Mouse (Mus musculus) E14TG2a.4 (cell line): ENCODE results near the gene Gm20388.

Experiments used
- CTCF ChIP-seq: conservative IDR thresholded peaks from 2 replicates; pipeline ENCODE4 v1.5.1; 2014; ENCODE audit warnings: low read length
- NANOG ChIP-seq: IDR thresholded peaks from 2 replicates; pipeline ENCODE4 v1.6.1; 2014; ENCODE audit warnings: borderline replicate concordance, low read length, mixed read lengths
- POU5F1 ChIP-seq: IDR thresholded peaks from 2 replicates; pipeline ENCODE4 v1.6.1; 2014; ENCODE audit warnings: low read length, borderline replicate concordance

DNA sequence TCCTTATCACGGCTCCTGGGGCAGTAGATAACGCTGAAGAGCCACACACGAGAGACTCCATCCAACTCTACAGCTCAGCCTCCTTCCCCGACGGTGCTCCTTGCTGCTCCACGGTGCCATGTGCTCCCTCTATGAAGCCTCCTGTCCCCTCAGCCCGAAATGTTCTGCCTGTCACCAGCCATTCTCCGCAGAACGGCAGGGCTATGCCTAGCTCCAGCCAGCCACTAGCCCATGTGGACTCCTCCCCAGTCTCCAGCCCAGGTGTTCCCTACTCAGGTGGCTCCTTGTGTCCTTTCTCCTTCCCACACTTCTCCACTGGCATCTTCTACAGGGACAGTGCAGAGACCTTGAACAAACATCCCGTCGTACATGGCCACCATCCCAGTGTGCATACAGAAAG is 1634.3 kb downstream of the Gm20388 start:
- TF ChIP-seq CTCF (no peak), NANOG (no peak), POU5F1 (no peak)
